Mouse (Mus musculus) embryonic facial prominence, embryonic 13.5 days (tissue): Measurements from ENCODE around the gene Scrg1. TPM values are rescaled to one million over a fixed set of nuclear protein-coding genes. Genes with fewer than 3 reads are reported as not detected.
A peak's percentile ranks its signal among the peaks of the same experiment; 100 is the strongest.
"Not testable (repeated sequence)": the region's sequence is repeated elsewhere in the genome, so short reads cannot be mapped to it uniquely, and the experiment has no call there.

Source experiments
- ATAC-seq: fragments of 200-750 bp; cut with Nextera tagmentation; 2 replicates; pipeline ENCODE4 v1.8.0; 2017; ENCODE audit warnings: low read depth; ENCODE audit not compliant: insufficient number of reproducible peaks, insufficient read depth, low FRiP score, low TSS enrichment
- H3K27ac ChIP-seq: fragments of 300-500 bp; sonication (generic); 2 replicates; pipeline ENCODE4 v1.5.1; 2015; ENCODE audit warnings: moderate library complexity, mild to moderate bottlenecking, inconsistent platforms
- H3K27me3 ChIP-seq: fragments of 300-500 bp; sonication (generic); 2 replicates; pipeline ENCODE4 v1.6.1; 2015; ENCODE audit warnings: mild to moderate bottlenecking, inconsistent platforms
- H3K36me3 ChIP-seq: fragments of 300-500 bp; sonication (generic); 2 replicates; pipeline ENCODE4 v1.6.1; 2015; ENCODE audit warnings: mild to moderate bottlenecking, inconsistent platforms
- H3K4me1 ChIP-seq: fragments of 300-500 bp; sonication (generic); 2 replicates; pipeline ENCODE4 v1.6.1; 2015; ENCODE audit warnings: inconsistent platforms
- H3K4me2 ChIP-seq: fragments of 300-500 bp; sonication (generic); 2 replicates; pipeline ENCODE4 v1.6.1; 2015; ENCODE audit warnings: moderate library complexity, mild to moderate bottlenecking, inconsistent platforms
- H3K4me3 ChIP-seq: fragments of 300-500 bp; sonication (generic); 2 replicates; pipeline ENCODE4 v1.5.1; 2015; ENCODE audit warnings: mild to moderate bottlenecking, inconsistent platforms
- H3K9ac ChIP-seq: fragments of 300-500 bp; sonication (generic); 2 replicates; pipeline ENCODE4 v1.6.1; 2015; ENCODE audit warnings: mild to moderate bottlenecking, inconsistent platforms
- H3K9me3 ChIP-seq: fragments of 300-500 bp; sonication (generic); 2 replicates; pipeline ENCODE4 v1.6.1; 2016; ENCODE audit warnings: inconsistent platforms
- WGBS: fragments of 180-500 bp; shearing (Covaris S2); methylation state at CpG from one replicate; pipeline ENCODE4 v1.1.7; 2015; ENCODE audit warnings: mixed read lengths; 5-methylcytosine and 5-hydroxymethylcytosine counted together
- polyA plus RNA-seq: library from polyadenylated mRNA; unstranded; fragments of >200 nt; fragmentation: Nextera tagmentation; extraction: Ambion mirVana; gene quantifications from 2 replicates; pipeline ENCODE4 v1.2.1, GENCODE M21; 2015

Scrg1 gene
- polyA plus RNA-seq, 1 experiment from 2014 or later: 6.1 TPM

DNA sequence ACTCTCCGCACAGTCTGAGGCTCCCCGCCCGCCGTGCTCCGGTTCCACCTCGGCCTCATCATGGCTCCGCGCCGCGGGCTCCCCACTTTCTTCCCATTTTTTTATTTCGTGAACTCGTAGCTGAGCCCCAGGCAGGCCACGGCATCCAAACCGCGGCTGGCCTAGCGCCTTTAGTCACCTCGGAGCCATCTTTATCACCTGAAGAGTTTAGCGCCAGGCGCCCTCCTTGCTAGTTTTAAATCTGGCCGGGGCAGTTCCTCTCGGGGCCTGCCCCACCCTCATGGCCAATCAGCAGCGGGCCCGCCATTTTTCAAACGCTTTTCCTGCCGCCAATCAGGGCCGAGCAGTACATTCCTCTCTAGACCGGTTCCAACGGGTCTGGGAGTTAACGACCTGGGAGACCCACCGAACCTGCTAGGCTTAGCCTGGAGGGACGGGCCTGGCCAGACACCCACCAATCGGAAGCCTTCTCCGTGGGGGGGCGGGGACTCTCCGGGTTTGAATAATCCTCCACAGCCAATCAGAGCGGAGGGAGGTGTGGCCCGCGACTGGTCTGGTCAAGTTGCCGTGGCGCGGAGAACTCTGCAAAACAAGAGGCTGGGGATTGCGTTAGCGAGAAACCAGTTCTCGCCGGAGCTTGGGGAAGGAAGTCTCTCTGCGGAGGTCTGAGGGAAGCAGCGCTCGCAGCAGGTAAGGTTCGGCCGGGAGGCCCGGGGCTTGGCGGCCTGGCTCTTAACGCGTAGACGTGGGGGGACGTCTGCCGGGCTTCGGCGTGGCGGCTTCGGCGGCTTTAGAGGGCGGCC is 55.8 kb downstream of the Scrg1 start, which contains the start of gene Hmgb2:
Hmgb2 (plus strand) TSS at position 592 of the 803 bp plus-strand sequence.
- H3K9ac ChIP-seq: peak within 1 kb of the TSS; percentile 100
- H3K4me3 ChIP-seq: peak within 1 kb of the TSS; percentile 83
- H3K4me1 ChIP-seq: peaks cover 9% of the 10 kb centered on the region
- peak within 1 kb of the TSS; percentile 93 for H3K4me2 ChIP-seq
- H3K27ac ChIP-seq: peak within 1 kb of the TSS; percentile 100
- peaks cover 9% of the 10 kb centered on the region for H3K36me3 ChIP-seq
- no peaks in the 10 kb centered on the region for H3K27me3 ChIP-seq
- peak; percentile 100 for ATAC-seq
- H3K9me3 ChIP-seq: no peaks in the 10 kb centered on the region
- under 1% methylated on average over 63 of the region's 63 CpGs for WGBS

DNA sequence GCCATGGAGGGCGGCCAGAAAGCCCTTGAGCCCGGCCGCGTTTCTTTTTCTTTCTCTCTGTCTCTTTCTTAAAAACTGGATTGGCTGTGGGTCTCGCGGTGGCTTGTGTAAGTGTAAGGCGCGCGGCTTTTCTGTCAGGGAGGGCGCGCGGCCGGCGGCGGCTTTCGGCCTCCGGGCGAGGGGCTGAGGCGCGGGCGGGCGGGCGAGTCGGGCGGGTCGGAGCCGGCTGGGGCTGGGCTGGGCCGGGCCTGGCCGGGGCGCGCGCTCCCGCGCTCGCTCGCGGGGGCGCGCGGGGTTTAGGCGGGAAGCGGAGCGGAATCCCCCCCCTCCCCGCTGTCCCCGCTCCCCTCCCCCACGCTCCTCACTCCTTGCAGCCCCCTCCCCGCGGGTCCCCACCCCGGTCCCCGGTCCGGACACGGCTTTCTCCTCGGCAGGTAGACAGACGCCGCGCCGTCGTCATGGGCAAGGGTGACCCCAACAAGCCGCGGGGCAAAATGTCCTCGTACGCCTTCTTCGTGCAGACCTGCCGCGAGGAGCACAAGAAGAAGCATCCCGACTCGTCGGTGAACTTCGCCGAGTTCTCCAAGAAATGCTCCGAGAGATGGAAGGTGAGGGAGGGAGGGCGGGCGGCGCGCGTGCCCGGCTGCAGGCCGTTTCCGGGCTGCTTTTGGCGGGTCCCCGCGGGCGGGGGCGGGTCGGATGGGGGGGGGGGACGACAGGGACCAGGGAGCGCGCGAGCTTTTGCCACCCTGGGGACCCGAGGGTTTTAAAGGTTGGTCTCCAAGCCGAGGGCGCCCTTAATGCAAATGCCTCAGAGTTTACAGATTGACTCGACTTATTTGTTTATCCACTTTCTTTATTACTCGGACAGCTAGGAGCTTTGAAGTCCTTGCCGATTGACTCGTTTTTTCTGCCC is 56.7 kb downstream of the Scrg1 start:
- peak overlapping the region; percentile 62 for H3K4me2 ChIP-seq
- H3K4me1 ChIP-seq: peaks cover 9% of the 10 kb centered on the region
- under 1% methylated on average over 58 of the region's 96 CpGs for WGBS
- ATAC-seq: 0 out of 2 replicates have a peak, but pooled peaks have one; percentile 7
- no peaks in the 10 kb centered on the region for H3K9me3 ChIP-seq
- peak overlapping the region; percentile 100 for H3K9ac ChIP-seq
- H3K27me3 ChIP-seq: no peaks in the 10 kb centered on the region
- H3K27ac ChIP-seq: peak overlapping the region; percentile 100
- peak overlapping the region; percentile 83 for H3K4me3 ChIP-seq
- peaks cover 11% of the 10 kb centered on the region for H3K36me3 ChIP-seq

DNA sequence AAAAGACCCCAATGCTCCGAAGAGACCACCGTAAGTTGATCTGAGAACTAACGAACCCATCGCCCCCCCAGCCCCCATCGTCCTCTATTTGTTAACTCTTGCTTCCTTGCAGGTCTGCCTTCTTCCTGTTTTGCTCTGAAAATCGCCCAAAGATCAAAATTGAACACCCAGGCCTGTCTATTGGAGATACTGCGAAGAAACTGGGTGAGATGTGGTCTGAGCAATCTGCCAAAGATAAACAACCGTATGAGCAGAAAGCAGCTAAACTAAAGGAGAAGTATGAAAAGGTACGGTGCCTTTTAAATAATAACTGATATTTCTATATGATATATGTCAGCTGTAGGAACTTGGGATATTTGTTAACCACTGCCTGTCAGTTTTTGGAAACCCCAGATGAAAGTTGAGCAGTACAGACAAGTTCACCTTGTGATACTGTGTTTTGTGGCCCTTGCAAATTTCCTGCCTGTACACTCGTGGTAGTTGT is 57.5 kb downstream of the Scrg1 start:
- H3K36me3 ChIP-seq: peaks cover 17% of the 10 kb centered on the region
- not testable (repeated sequence) for ATAC-seq, H3K4me1 ChIP-seq, H3K9me3 ChIP-seq, H3K27me3 ChIP-seq
- peak overlapping the region; percentile 62 for H3K4me2 ChIP-seq
- 15% methylated on average over 10 of the region's 10 CpGs for WGBS
- peak overlapping the region; percentile 100 for H3K9ac ChIP-seq
- H3K27ac ChIP-seq: 0 out of 2 replicates have a peak overlapping the region, but pooled peaks have one; percentile 100
- H3K4me3 ChIP-seq: peak overlapping the region; percentile 83

DNA sequence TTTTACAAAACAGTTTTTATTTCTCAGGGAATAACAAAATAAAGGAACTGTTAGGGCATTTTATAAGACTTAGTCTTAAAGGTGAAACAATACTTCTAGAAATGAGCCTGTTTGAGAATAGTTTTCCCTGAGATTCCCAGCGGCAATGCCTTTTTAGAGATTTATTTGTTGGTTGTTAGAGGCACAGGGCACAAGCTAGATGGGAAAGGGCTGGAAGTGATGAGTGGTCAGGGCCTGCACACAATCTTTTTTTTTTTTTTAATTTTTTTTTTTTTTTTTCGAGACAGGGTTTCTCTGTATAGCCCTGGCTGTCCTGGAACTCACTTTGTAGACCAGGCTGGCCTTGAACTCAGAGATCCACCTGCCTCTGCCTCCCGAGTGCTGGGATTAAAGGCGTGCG is 61.0 kb downstream of the Scrg1 start:
- ATAC-seq, H3K4me2 ChIP-seq: not testable (repeated sequence)

DNA sequence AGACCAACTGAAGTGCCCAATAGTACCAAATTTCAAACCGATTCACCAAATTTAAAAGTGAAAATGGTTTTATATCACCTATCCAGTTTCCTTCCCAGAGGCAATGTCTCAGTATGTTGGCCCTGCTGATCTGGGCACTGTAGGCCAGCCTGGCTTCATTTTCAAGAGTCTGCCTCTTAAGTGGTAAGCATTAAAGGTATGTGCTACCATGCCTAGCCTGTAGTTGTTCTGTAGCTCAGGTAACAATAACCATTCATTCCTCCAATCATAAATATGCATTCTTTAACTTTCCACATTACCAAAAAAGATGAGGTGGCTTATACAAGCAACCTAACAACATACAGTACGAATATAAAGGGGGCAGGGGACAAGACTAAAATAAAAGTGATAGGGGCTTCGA is 62.0 kb downstream of the Scrg1 start:
- ATAC-seq: no peak
- Histone ChIP-seq H3K4me2 (no peak overlapping the region), H3K36me3 (peaks cover 17% of the 10 kb centered on the region), H3K27me3 (no peaks in the 10 kb centered on the region), H3K9me3 (no peaks in the 10 kb centered on the region), H3K4me1 (peaks cover 6% of the 10 kb centered on the region), H3K9ac (no peak overlapping the region), H3K27ac (no peak overlapping the region), H3K4me3 (no peak overlapping the region)
- WGBS: 91% methylated on average over 3 of the region's 3 CpGs

More for the DNA sequence above, 61.0 kb downstream of the Scrg1 start:
- not testable (repeated sequence) for H3K9me3 ChIP-seq, H3K4me3 ChIP-seq, H3K27ac ChIP-seq, H3K9ac ChIP-seq, H3K27me3 ChIP-seq, H3K4me1 ChIP-seq
- WGBS: 87% methylated on average over 5 of the region's 5 CpGs
- H3K36me3 ChIP-seq: peaks cover 17% of the 10 kb centered on the region

DNA sequence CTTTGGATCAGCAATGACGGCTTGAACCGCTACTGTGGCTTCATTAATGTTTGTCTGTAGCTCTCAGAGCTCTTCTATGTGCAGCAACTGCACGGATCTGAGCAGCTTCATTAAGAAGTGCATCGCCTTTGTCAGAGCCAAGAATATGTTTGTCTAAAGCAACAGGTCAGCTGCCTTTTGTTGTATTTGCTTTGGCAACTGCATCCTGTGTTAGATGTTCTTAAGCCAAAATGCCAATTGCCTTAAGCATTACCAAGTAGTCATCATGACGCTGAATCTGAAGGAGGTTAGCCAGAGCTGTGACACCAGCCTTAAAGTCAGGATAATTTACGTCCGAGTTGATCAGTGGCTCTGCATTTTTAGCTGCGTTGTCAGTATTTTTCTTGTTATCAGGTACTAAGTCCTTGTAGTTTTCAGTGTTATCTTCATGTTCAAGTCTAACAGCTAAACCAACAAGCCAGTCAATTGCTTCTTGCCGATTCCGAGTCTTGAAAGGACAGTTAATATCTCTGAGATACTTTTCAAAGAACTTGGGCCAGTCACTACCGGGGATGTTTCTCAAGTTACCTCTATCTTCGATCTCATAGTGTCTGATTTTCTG is 64.6 kb downstream of the Scrg1 start:
- no peaks in the 10 kb centered on the region for H3K9me3 ChIP-seq
- ATAC-seq: no peak
- H3K27me3 ChIP-seq: no peaks in the 10 kb centered on the region
- H3K4me3 ChIP-seq: no peak overlapping the region
- H3K36me3 ChIP-seq: peaks cover 20% of the 10 kb centered on the region
- H3K4me1 ChIP-seq: no peaks in the 10 kb centered on the region
- H3K27ac ChIP-seq: no peak overlapping the region
- WGBS: 87% methylated on average over 12 of the region's 12 CpGs
- H3K9ac ChIP-seq: no peak overlapping the region
- H3K4me2 ChIP-seq: no peak overlapping the region

Other genes with a start within 250 kb of the Scrg1 start
- 2.8 and 8.3 TPM in 2 replicates for gene Hand2, start 134.9 kb upstream of the Scrg1 start, polyA plus RNA-seq
- 40.4 and 45.6 TPM in 2 replicates for gene Sap30, start 31.9 kb downstream of the Scrg1 start, polyA plus RNA-seq
- gene Hmgb2, start 56.0 kb downstream of the Scrg1 start, polyA plus RNA-seq: 362 and 415 TPM in 2 replicates
- 15.7 and 17.0 TPM in 2 replicates for gene Galnt7, start 197.1 kb downstream of the Scrg1 start, polyA plus RNA-seq